Mouse (Mus musculus): Measurements from ENCODE around the gene Rhox4g. TPM values are rescaled to one million over a fixed set of nuclear protein-coding genes. Genes with fewer than 3 reads are reported as not detected.
"Not testable (repeated sequence)": the region's sequence is repeated elsewhere in the genome, so short reads cannot be mapped to it uniquely, and the experiment has no call there.

Gene Rhox4g
- not detected in 2 replicates for polyA plus RNA-seq (2015; fragmentation: Nextera tagmentation; extraction: Ambion mirVana)

- not testable (repeated sequence) for H3K4me1 ChIP-seq (ENCODE audit: control insufficient read depth, insufficient read depth, low read length); H3K4me3 ChIP-seq (ENCODE audit: low read length); H3K36me3 ChIP-seq (ENCODE audit: control insufficient read depth, insufficient read depth); H3K27ac ChIP-seq (ENCODE audit: low read length); H3K4me2 ChIP-seq (ENCODE audit: low read depth, low read length); H3K27me3 ChIP-seq (ENCODE audit: control insufficient read depth, insufficient read depth, low read length); ATAC-seq (replicated peaks; ENCODE audit: extremely low read depth, insufficient read depth, low FRiP score); H3K9ac ChIP-seq (ENCODE audit: low read length); H3K9me3 ChIP-seq (replicated peaks; ENCODE audit: control insufficient read depth, low read length)
- WGBS, result 79% methylated on average over 15 of the region's 20 CpGs
These were observed at the start of gene Rhox4g for GRCm38 (mm10) chrX:37651227-37651626. Rhox4g (minus strand) TSS chrX:37651327.

GRCm38 (mm10) chrX:37692261-37692660 is 41.1 kb upstream of the Rhox4g start:
- no peak overlapping the region for H3K9ac ChIP-seq (ENCODE audit: low read length)
- WGBS, result 65% methylated on average over 2 of the region's 2 CpGs
- no peak for ATAC-seq (replicated peaks; ENCODE audit: extremely low read depth, insufficient read depth, low FRiP score)
- H3K9me3 ChIP-seq (replicated peaks; ENCODE audit: control insufficient read depth, low read length), result no peaks in the 10 kb centered on the region
- H3K4me2 ChIP-seq (ENCODE audit: low read depth, low read length), result no peak overlapping the region
- no peaks in the 10 kb centered on the region for H3K36me3 ChIP-seq (ENCODE audit: control insufficient read depth, insufficient read depth)
- no peaks in the 10 kb centered on the region for H3K4me1 ChIP-seq (ENCODE audit: control insufficient read depth, insufficient read depth, low read length)
- H3K27me3 ChIP-seq (ENCODE audit: control insufficient read depth, insufficient read depth, low read length), result no peaks in the 10 kb centered on the region
- H3K27ac ChIP-seq (ENCODE audit: low read length), result no peak overlapping the region
- H3K4me3 ChIP-seq (ENCODE audit: low read length), result no peak overlapping the region

GRCm38 (mm10) chrX:37683031-37683715 is 32.0 kb upstream of the Rhox4g start:
- no peak overlapping the region for H3K4me2 ChIP-seq (ENCODE audit: low read depth, low read length)
- no peaks in the 10 kb centered on the region for H3K9me3 ChIP-seq (replicated peaks; ENCODE audit: control insufficient read depth, low read length)
- no peak overlapping the region for H3K4me3 ChIP-seq (ENCODE audit: low read length)
- 78% methylated on average over 24 of the region's 24 CpGs for WGBS
- no peak overlapping the region for H3K9ac ChIP-seq (ENCODE audit: low read length)
- no peaks in the 10 kb centered on the region for H3K4me1 ChIP-seq (ENCODE audit: control insufficient read depth, insufficient read depth, low read length)
- no peaks in the 10 kb centered on the region for H3K36me3 ChIP-seq (ENCODE audit: control insufficient read depth, insufficient read depth)
- ATAC-seq (replicated peaks; ENCODE audit: extremely low read depth, insufficient read depth, low FRiP score), result no peak
- no peak overlapping the region for H3K27ac ChIP-seq (ENCODE audit: low read length)
- no peaks in the 10 kb centered on the region for H3K27me3 ChIP-seq (ENCODE audit: control insufficient read depth, insufficient read depth, low read length)

GRCm38 (mm10) chrX:37673177-37673576 is 22.1 kb upstream of the Rhox4g start, which contains the start of gene Rhox2h:
Rhox2h (minus strand) TSS chrX:37673277.
- not testable (repeated sequence) for H3K9me3 ChIP-seq (replicated peaks; ENCODE audit: control insufficient read depth, low read length); H3K4me1 ChIP-seq (ENCODE audit: control insufficient read depth, insufficient read depth, low read length); H3K4me3 ChIP-seq (ENCODE audit: low read length); H3K36me3 ChIP-seq (ENCODE audit: control insufficient read depth, insufficient read depth); H3K4me2 ChIP-seq (ENCODE audit: low read depth, low read length); H3K27ac ChIP-seq (ENCODE audit: low read length); ATAC-seq (replicated peaks; ENCODE audit: extremely low read depth, insufficient read depth, low FRiP score); H3K27me3 ChIP-seq (ENCODE audit: control insufficient read depth, insufficient read depth, low read length); H3K9ac ChIP-seq (ENCODE audit: low read length)
- 86% methylated on average over 8 of the region's 8 CpGs for WGBS

GRCm38 (mm10) chrX:37668664-37669063 is 17.5 kb upstream of the Rhox4g start, which contains the start of gene Rhox3h:
Rhox3h (minus strand) TSS chrX:37668764.
- 71% methylated on average over 1 of the region's 3 CpGs for WGBS
- not testable (repeated sequence) for H3K9ac ChIP-seq (ENCODE audit: low read length)

GRCm38 (mm10) chrX:37643370-37643769 is 7.8 kb downstream of the Rhox4g start, which contains the start of gene Rhox2g:
Rhox2g (minus strand) TSS chrX:37643470.
- not testable (repeated sequence) for H3K36me3 ChIP-seq (ENCODE audit: control insufficient read depth, insufficient read depth); H3K27me3 ChIP-seq (ENCODE audit: control insufficient read depth, insufficient read depth, low read length); H3K27ac ChIP-seq (ENCODE audit: low read length); H3K9me3 ChIP-seq (replicated peaks; ENCODE audit: control insufficient read depth, low read length); H3K4me1 ChIP-seq (ENCODE audit: control insufficient read depth, insufficient read depth, low read length); H3K4me2 ChIP-seq (ENCODE audit: low read depth, low read length); ATAC-seq (replicated peaks; ENCODE audit: extremely low read depth, insufficient read depth, low FRiP score); H3K4me3 ChIP-seq (ENCODE audit: low read length); H3K9ac ChIP-seq (ENCODE audit: low read length)
- WGBS, result 92% methylated on average over 6 of the region's 6 CpGs

More at GRCm38 (mm10) chrX:37668664-37669063, 17.5 kb upstream of the Rhox4g start, which contains the start of gene Rhox3h:
- not testable (repeated sequence) for H3K4me2 ChIP-seq (ENCODE audit: low read depth, low read length); H3K27me3 ChIP-seq (ENCODE audit: control insufficient read depth, insufficient read depth, low read length); ATAC-seq (replicated peaks; ENCODE audit: extremely low read depth, insufficient read depth, low FRiP score); H3K4me3 ChIP-seq (ENCODE audit: low read length); H3K36me3 ChIP-seq (ENCODE audit: control insufficient read depth, insufficient read depth); H3K9me3 ChIP-seq (replicated peaks; ENCODE audit: control insufficient read depth, low read length); H3K27ac ChIP-seq (ENCODE audit: low read length); H3K4me1 ChIP-seq (ENCODE audit: control insufficient read depth, insufficient read depth, low read length)

GRCm38 (mm10) chrX:37628512-37628911 is 22.6 kb downstream of the Rhox4g start, which contains the start of gene Rhox3g:
Rhox3g (minus strand) TSS chrX:37628612.
- not testable (repeated sequence) for H3K9ac ChIP-seq (ENCODE audit: low read length); H3K4me3 ChIP-seq (ENCODE audit: low read length); H3K36me3 ChIP-seq (ENCODE audit: control insufficient read depth, insufficient read depth); H3K9me3 ChIP-seq (replicated peaks; ENCODE audit: control insufficient read depth, low read length); H3K27me3 ChIP-seq (ENCODE audit: control insufficient read depth, insufficient read depth, low read length); H3K4me1 ChIP-seq (ENCODE audit: control insufficient read depth, insufficient read depth, low read length); H3K4me2 ChIP-seq (ENCODE audit: low read depth, low read length); H3K27ac ChIP-seq (ENCODE audit: low read length); ATAC-seq (replicated peaks; ENCODE audit: extremely low read depth, insufficient read depth, low FRiP score)
- 85% methylated on average over 2 of the region's 2 CpGs for WGBS

GRCm38 (mm10) chrX:37607604-37608003 is 43.5 kb downstream of the Rhox4g start, which contains the start of gene Rhox4f:
Rhox4f (minus strand) TSS chrX:37607704.
- H3K4me1 ChIP-seq (ENCODE audit: control insufficient read depth, insufficient read depth, low read length); H3K36me3 ChIP-seq (ENCODE audit: control insufficient read depth, insufficient read depth); ATAC-seq (replicated peaks; ENCODE audit: extremely low read depth, insufficient read depth, low FRiP score); H3K4me2 ChIP-seq (ENCODE audit: low read depth, low read length); H3K27ac ChIP-seq (ENCODE audit: low read length); H3K9ac ChIP-seq (ENCODE audit: low read length); H3K9me3 ChIP-seq (replicated peaks; ENCODE audit: control insufficient read depth, low read length); H3K4me3 ChIP-seq (ENCODE audit: low read length); H3K27me3 ChIP-seq (ENCODE audit: control insufficient read depth, insufficient read depth, low read length): not testable (repeated sequence)
- 92% methylated on average over 11 of the region's 19 CpGs for WGBS
